Mouse (Mus musculus) forebrain, embryonic 10.5 days (tissue): Measurements from ENCODE around the gene Cox17. TPM values are rescaled to one million over a fixed set of nuclear protein-coding genes. Genes with fewer than 3 reads are reported as not detected.

Experiments used
- DNase-seq: peaks from one replicate; pipeline ENCODE4 v3.0.0-alpha.2; 2017; ENCODE audit warnings: low spot score; ENCODE audit errors: extremely low spot score
- H3K27ac ChIP-seq: fragments of 300-500 bp; sonication (generic); 2 replicates; pipeline ENCODE4 v1.5.1; 2016; ENCODE audit warnings: mild to moderate bottlenecking
- H3K27me3 ChIP-seq: fragments of 300-500 bp; sonication (generic); 2 replicates; pipeline ENCODE4 v1.6.1; 2016; ENCODE audit warnings: mild to moderate bottlenecking; ENCODE audit not compliant: poor library complexity, severe bottlenecking
- H3K36me3 ChIP-seq: fragments of 300-500 bp; sonication (generic); replicated peaks from 2 replicates; pipeline ENCODE4 v1.6.1; 2016; ENCODE audit warnings: mild to moderate bottlenecking, moderate library complexity
- H3K4me1 ChIP-seq: fragments of 300-500 bp; sonication (generic); 2 replicates; pipeline ENCODE4 v1.6.1; 2016
- H3K4me3 ChIP-seq: fragments of 300-500 bp; sonication (generic); 2 replicates; pipeline ENCODE4 v1.5.1; 2016; ENCODE audit warnings: mild to moderate bottlenecking, moderate library complexity
- H3K9me3 ChIP-seq: fragments of 300-500 bp; sonication (generic); 2 replicates; pipeline ENCODE4 v1.6.1; 2016; ENCODE audit warnings: mild to moderate bottlenecking, moderate library complexity
- whole genome bisulfite sequencing: fragments of 180-500 bp; shearing (Covaris S2); methylation state at CpG from one replicate; pipeline ENCODE4 v1.1.7; 2016; 5-methylcytosine and 5-hydroxymethylcytosine counted together
- polyA plus RNA-seq: library from polyadenylated mRNA; unstranded; fragments of >200 nt; fragmentation: Nextera tagmentation; extraction: Ambion mirVana; gene quantifications from 2 replicates; pipeline ENCODE4 v1.2.1, GENCODE M21; 2016

Gene Cox17
- polyA plus RNA-seq, 1 experiment from 2014 or later = 134 TPM

DNA sequence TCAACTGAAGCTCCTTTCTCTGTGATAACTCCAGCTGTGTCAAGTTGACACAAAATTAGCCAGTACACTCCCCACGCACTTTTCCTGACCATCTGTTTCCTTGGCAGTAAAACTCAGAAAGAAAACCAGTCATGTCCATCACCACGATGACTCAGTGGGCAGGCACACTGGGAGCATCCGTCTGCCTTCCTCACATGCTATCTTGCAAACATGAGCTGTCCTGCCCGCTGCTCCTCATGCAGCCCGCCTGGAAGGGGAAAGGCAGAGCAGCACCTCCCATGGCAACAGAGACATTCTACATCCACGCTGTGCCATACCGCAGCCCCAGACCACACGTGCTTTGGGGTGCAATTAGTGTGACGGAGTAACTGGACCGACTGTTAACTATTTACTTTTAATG, 21.5 kb downstream of the Cox17 start:
- H3K4me3 ChIP-seq = no peak overlapping the region
- no peaks in the 10 kb centered on the region for H3K27me3 ChIP-seq
- 77% methylated on average over 10 of the region's 10 CpGs for WGBS
- no peak for DNase-seq
- H3K9me3 ChIP-seq = no peaks in the 10 kb centered on the region
- no peak overlapping the region for H3K27ac ChIP-seq
- H3K36me3 ChIP-seq = no peaks in the 10 kb centered on the region
- H3K4me1 ChIP-seq = peaks cover 7% of the 10 kb centered on the region; the same call in 1 of the 2 replicates

DNA sequence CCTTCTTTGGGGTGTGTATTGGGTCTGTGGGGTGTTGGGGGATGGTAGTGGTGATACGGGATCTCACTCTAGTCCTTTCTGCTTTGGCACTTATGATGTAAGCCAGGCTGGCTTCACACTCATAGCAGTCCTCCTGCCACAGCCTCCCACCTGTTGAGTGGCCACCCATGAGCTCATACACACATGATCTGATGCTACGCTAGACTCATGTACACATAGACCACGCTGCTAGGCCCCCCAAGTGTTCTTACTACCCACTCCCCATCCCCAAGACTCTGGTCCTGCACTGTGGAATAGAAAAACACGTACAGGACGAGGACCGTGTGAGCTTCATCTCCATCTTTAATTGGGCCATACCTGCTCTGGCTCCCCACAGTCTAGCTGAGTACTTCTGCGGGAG, 22.2 kb downstream of the Cox17 start:
- Histone ChIP-seq H3K9me3 (no peaks in the 10 kb centered on the region), H3K4me3 (no peak overlapping the region), H3K4me1 (peaks cover 7% of the 10 kb centered on the region; the same call in 1 of the 2 replicates), H3K27ac (no peak overlapping the region), H3K27me3 (no peaks in the 10 kb centered on the region), H3K36me3 (no peaks in the 10 kb centered on the region)
- DNase-seq = no peak
- WGBS = 83% methylated on average over 7 of the region's 7 CpGs

DNA sequence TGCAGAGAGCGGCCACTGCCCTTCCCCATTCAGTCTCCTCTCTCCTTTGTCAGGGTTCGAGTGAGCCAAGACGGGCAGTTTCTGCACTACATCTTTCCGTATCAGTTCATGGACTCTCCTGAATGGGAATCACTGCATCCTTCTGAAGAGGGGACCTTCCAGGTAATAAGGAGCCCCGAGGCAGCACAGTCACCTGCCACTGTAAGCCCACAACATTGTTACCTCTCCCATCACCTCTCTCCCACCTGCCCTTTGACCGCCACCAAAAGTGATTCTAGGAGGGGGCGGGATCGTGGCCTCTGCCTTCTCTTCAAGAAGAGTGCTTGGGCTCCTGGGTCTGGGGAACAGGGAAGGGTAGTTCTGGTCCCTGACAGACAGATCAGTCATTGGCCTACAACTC, 22.6 kb downstream of the Cox17 start:
- Histone ChIP-seq H3K4me3 (no peak overlapping the region), H3K36me3 (no peaks in the 10 kb centered on the region), H3K27ac (no peak overlapping the region), H3K27me3 (no peaks in the 10 kb centered on the region), H3K9me3 (no peaks in the 10 kb centered on the region), H3K4me1 (peaks cover 7% of the 10 kb centered on the region; the same call in 1 of the 2 replicates)
- 83% methylated on average over 8 of the region's 8 CpGs for WGBS
- no peak for DNase-seq

DNA sequence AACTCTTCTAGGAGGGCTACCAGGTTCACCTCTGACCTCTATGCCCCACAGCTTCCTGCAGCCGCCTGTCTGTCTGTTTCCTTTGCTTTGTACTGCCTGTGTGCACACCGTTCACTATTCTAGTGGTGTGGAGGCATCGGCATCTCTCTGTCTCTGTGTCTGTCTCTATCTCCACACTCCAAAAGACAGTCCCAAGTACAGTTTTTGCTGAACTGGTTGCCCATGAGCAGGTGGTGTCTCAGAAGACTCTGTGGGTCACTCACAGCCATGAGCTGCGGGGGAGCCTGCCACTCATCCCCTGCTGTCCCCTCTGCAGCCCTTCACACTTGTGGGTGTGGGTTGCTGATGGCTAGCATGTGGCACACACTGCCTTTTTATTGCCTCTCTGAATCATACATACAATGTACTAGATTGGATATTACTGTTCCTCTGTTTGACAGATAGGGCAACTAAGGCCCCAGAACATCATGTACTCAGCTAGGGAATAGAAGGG, 23.2 kb downstream of the Cox17 start:
- H3K4me1 ChIP-seq = peaks cover 7% of the 10 kb centered on the region; the same call in 1 of the 2 replicates
- H3K36me3 ChIP-seq = no peaks in the 10 kb centered on the region
- no peak for DNase-seq
- no peaks in the 10 kb centered on the region for H3K27me3 ChIP-seq
- no peak overlapping the region for H3K27ac ChIP-seq
- no peaks in the 10 kb centered on the region for H3K9me3 ChIP-seq
- WGBS = 84% methylated on average over 4 of the region's 4 CpGs
- no peak overlapping the region for H3K4me3 ChIP-seq

- Histone ChIP-seq H3K36me3 (no peaks in the 10 kb centered on the region), H3K9me3 (no peaks in the 10 kb centered on the region), H3K27me3 (no peaks in the 10 kb centered on the region), H3K4me3 (no peak overlapping the region), H3K27ac (peak overlapping the region; percentile 44; the same call in 1 of the 2 replicates), H3K4me1 (peaks cover 7% of the 10 kb centered on the region; the same call in 1 of the 2 replicates)
- DNase-seq = no peak
- 87% methylated on average over 8 of the region's 8 CpGs for WGBS
Observed at GRCm38 (mm10) chr16:38370633-38371374, 24.0 kb downstream of the Cox17 start.

DNA sequence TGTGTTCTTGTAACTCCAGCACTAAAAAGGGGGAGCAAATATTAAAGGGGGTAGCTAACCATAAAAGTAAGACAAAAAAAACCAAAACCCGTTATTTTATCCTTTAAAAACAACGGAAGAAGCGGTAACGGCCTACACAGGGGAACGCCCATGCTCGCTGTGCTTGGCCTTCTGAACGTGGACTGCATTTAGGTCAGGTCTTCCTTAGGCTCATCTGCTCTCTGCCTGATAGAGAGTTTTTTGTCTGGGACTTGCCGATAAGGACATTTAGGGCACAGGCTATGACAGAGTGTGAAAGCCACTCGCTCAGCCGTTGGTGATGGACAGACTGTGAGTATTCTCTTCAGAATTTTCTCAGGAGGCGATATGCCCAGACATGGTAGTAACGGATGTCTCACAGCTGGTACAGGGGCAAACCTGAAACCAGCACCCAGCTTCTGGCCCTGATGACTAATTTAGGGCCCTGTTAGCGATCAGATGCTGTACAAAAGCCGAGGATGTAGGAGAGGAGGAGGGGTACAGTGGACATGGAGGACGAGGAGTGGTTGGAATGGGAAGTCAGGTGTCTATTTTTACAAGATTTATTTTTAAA, 25.0 kb downstream of the Cox17 start:
- no peak for DNase-seq
- WGBS = 89% methylated on average over 15 of the region's 15 CpGs
- Histone ChIP-seq H3K36me3 (no peaks in the 10 kb centered on the region), H3K4me1 (peaks cover 15% of the 10 kb centered on the region), H3K27me3 (no peaks in the 10 kb centered on the region), H3K9me3 (no peaks in the 10 kb centered on the region), H3K4me3 (no peak overlapping the region), H3K27ac (peak overlapping the region; percentile 53)

DNA sequence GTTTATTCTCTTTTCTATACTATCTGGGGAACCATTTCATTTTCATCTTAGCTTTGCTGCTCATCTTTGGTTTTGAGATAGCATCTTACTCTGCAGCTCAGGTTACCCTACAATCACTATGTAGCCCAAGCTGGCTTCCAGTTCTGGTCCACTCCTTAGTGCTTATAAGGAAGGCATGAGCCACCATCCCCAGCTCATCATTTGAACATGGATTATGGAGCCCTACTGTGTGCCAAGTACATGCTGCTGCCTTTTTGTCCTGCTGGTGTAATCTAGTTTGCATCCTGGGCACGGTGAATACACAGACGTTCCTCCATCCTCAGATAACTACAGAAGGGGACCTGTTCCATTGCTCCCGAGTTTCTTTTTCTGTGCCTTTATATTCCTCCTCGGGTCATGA, 26.1 kb downstream of the Cox17 start:
- H3K4me1 ChIP-seq = peaks cover 18% of the 10 kb centered on the region
- no peak overlapping the region for H3K4me3 ChIP-seq
- no peaks in the 10 kb centered on the region for H3K9me3 ChIP-seq
- 88% methylated on average over 4 of the region's 4 CpGs for WGBS
- H3K36me3 ChIP-seq = no peaks in the 10 kb centered on the region
- H3K27me3 ChIP-seq = no peaks in the 10 kb centered on the region
- DNase-seq = no peak
- no peak overlapping the region for H3K27ac ChIP-seq

- Histone ChIP-seq H3K4me1 (peaks cover 16% of the 10 kb centered on the region), H3K9me3 (no peaks in the 10 kb centered on the region), H3K4me3 (no peak overlapping the region), H3K36me3 (no peaks in the 10 kb centered on the region), H3K27me3 (no peaks in the 10 kb centered on the region), H3K27ac (no peak overlapping the region)
- WGBS = 84% methylated on average over 10 of the region's 10 CpGs
- DNase-seq = no peak
Observed at GRCm38 (mm10) chr16:38373439-38373838, 26.6 kb downstream of the Cox17 start.

- 86% methylated on average over 16 of the region's 16 CpGs for WGBS
- Histone ChIP-seq H3K27ac (no peak overlapping the region), H3K4me1 (peaks cover 19% of the 10 kb centered on the region), H3K9me3 (no peaks in the 10 kb centered on the region), H3K4me3 (peak overlapping the region; percentile 4; the same call in 1 of the 2 replicates), H3K36me3 (no peaks in the 10 kb centered on the region), H3K27me3 (no peaks in the 10 kb centered on the region)
- no peak for DNase-seq
Observed at GRCm38 (mm10) chr16:38373941-38374340, 27.1 kb downstream of the Cox17 start.

- Histone ChIP-seq H3K4me1 (peaks cover 19% of the 10 kb centered on the region), H3K27ac (no peak overlapping the region), H3K4me3 (peak overlapping the region; percentile 4; the same call in 1 of the 2 replicates), H3K36me3 (no peaks in the 10 kb centered on the region), H3K9me3 (no peaks in the 10 kb centered on the region), H3K27me3 (no peaks in the 10 kb centered on the region)
- 86% methylated on average over 10 of the region's 10 CpGs for WGBS
- DNase-seq = no peak
Observed at GRCm38 (mm10) chr16:38374379-38375140, 27.8 kb downstream of the Cox17 start.

DNA sequence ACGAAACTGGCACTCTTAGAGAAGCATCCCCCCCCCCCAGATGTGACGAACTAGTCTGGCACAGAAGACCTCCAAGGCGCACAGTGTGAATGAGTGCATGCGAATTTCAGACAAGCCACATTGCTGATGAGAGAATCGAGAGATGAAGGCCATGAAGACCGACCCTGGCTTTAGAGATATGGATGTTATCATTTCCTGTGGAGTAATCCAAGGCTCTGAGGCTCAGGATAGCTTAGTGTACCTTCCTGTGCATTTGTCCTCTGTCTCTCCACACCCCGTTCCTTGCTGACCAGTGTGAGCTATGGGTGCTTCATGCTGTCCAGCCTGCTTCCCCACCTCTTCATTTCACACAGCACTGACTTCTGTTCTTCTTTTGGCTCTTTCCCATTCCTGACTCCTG, 28.4 kb downstream of the Cox17 start:
- 87% methylated on average over 7 of the region's 7 CpGs for WGBS
- H3K27ac ChIP-seq = no peak overlapping the region
- H3K9me3 ChIP-seq = no peaks in the 10 kb centered on the region
- no peak for DNase-seq
- H3K36me3 ChIP-seq = no peaks in the 10 kb centered on the region
- H3K4me3 ChIP-seq = no peak overlapping the region
- H3K27me3 ChIP-seq = no peaks in the 10 kb centered on the region
- H3K4me1 ChIP-seq = peaks cover 17% of the 10 kb centered on the region

DNA sequence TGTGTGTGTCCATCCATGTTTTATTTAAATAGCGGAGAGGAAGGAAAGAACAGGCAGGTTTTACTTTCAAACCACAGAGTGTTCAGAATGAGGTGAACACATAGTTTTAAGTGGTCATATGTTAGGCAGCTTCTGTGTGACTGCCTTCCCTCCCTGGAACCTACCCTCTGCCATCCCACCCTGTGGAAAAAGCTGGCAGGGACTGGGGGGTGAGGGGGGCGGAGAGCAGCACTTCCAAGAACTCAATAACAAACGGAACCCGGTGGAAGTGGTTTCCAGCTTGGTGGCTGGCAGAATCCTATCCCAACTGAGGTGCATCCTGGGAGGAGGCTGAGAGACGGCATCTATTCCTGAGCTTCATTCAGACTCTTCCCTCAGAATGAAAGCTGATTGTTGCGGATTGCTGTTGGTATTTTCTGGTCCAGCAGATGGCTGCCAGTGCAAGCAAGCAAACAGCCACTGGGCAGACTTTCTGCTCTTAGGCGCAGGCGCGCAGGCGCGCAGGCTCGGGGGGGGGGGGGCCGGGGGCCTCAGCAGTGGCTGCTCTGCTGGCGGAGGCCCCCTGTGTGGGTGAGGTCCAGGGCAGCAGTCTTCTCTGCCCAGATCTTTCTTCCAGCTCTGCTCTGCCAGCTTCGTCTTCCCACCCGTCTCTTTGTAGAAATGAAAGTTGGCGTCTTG, 29.5 kb downstream of the Cox17 start:
- H3K9me3 ChIP-seq = no peaks in the 10 kb centered on the region
- peaks cover 17% of the 10 kb centered on the region for H3K4me1 ChIP-seq
- H3K36me3 ChIP-seq = no peaks in the 10 kb centered on the region
- peak overlapping the region; percentile 41 for H3K4me3 ChIP-seq
- peak overlapping the region; percentile 82 for H3K27ac ChIP-seq
- H3K27me3 ChIP-seq = no peaks in the 10 kb centered on the region
- peak; percentile 42 for DNase-seq
- WGBS = 30% methylated on average over 17 of the region's 17 CpGs
